Comparison of ENCODE assay signal across 22 mouse cellular contexts in genomic region chr3:56708260-56708659, GRCm38 (mm10).
DNase-seq lines count a peak whose midpoint lies in the region; ATAC-seq and TF ChIP-seq lines count a peak whose summit lies in the region.
"Had no signal": no experiment of that assay in that cellular context is flagged by ENCODE, and none has a peak within 500 bp of the region (broad histone marks: within the 10 kb centered on the region; RNA-seq: fewer than 3 reads in every experiment).

No protein-coding gene starts in this region.

- H3K9me3 ChIP-seq in hindbrain, embryonic 14.5 days (ENCODE audit: control insufficient read depth, low read length): no peaks in the 10 kb centered on the region
- no peaks in the 10 kb centered on the region for H3K9me3 ChIP-seq in hindbrain, embryonic 10.5 days
- no peaks in the 10 kb centered on the region for H3K9me3 ChIP-seq in midbrain, embryonic 15.5 days
- no peaks in the 10 kb centered on the region for H3K9me3 ChIP-seq in intestine, postnatal 0 days (ENCODE audit: control insufficient read depth)
- H3K9me3 ChIP-seq: embryonic facial prominence, embryonic 12.5 days; heart, embryonic 10.5 days; limb, embryonic 13.5 days; liver, embryonic 12.5 days had no signal

- no peak for ATAC-seq in hindbrain, embryonic 14.5 days (ENCODE audit: low FRiP score)
- ATAC-seq in midbrain, embryonic 15.5 days (replicated peaks): no peak
- no peak for ATAC-seq in intestine, postnatal 0 days
- ATAC-seq: liver, embryonic 12.5 days had no signal

- 72% methylated on average over 1 of the region's 1 CpGs for WGBS in hindbrain, embryonic 14.5 days
- WGBS in hindbrain, embryonic 10.5 days: 70% methylated on average over 1 of the region's 1 CpGs
- 60% methylated on average over 1 of the region's 1 CpGs for WGBS in midbrain, embryonic 15.5 days
- 74% methylated on average over 1 of the region's 1 CpGs for WGBS in intestine, postnatal 0 days

- H3K27me3 ChIP-seq in hindbrain, embryonic 14.5 days (ENCODE audit: control insufficient read depth, insufficient read depth, low read length): no peaks in the 10 kb centered on the region
- no peaks in the 10 kb centered on the region for H3K27me3 ChIP-seq in hindbrain, embryonic 10.5 days (ENCODE audit: insufficient read depth, poor library complexity, severe bottlenecking)
- H3K27me3 ChIP-seq in midbrain, embryonic 15.5 days (replicated peaks): no peaks in the 10 kb centered on the region
- no peaks in the 10 kb centered on the region for H3K27me3 ChIP-seq in intestine, postnatal 0 days (replicated peaks; ENCODE audit: control insufficient read depth, insufficient read depth, low read length)
- H3K27me3 ChIP-seq: embryonic facial prominence, embryonic 12.5 days; limb, embryonic 13.5 days; liver, embryonic 12.5 days had no signal

- no peak overlapping the region for H3K4me3 ChIP-seq in hindbrain, embryonic 14.5 days (replicated peaks; ENCODE audit: low read length)
- no peak overlapping the region for H3K4me3 ChIP-seq in hindbrain, embryonic 10.5 days
- no peak overlapping the region for H3K4me3 ChIP-seq in midbrain, embryonic 15.5 days
- H3K4me3 ChIP-seq in intestine, postnatal 0 days (ENCODE audit: low read depth, low read length): no peak overlapping the region
- H3K4me3 ChIP-seq: embryonic facial prominence, embryonic 12.5 days; heart, embryonic 10.5 days; layer of hippocampus, adult 2 months; limb, embryonic 13.5 days; liver, embryonic 12.5 days had no signal

- H3K4me2 ChIP-seq in hindbrain, embryonic 14.5 days (replicated peaks): no peak overlapping the region
- no peak overlapping the region for H3K4me2 ChIP-seq in midbrain, embryonic 15.5 days
- H3K4me2 ChIP-seq in intestine, postnatal 0 days (replicated peaks; ENCODE audit: low read depth): no peak overlapping the region
- H3K4me2 ChIP-seq: embryonic facial prominence, embryonic 12.5 days; limb, embryonic 13.5 days; liver, embryonic 12.5 days had no signal

- no peak for TF ChIP-seq CTCF in intestine, postnatal 0 days (IDR thresholded peaks at IDR 0.05; ENCODE audit: low read depth)

- peak overlapping the region; percentile 75 for H3K27ac ChIP-seq in hindbrain, embryonic 14.5 days
- no peak overlapping the region for H3K27ac ChIP-seq in hindbrain, embryonic 10.5 days
- H3K27ac ChIP-seq in midbrain, embryonic 15.5 days: peak overlapping the region; percentile 76
- no peak overlapping the region for H3K27ac ChIP-seq in intestine, postnatal 0 days (ENCODE audit: low read depth, low read length)
- H3K27ac ChIP-seq: embryonic facial prominence, embryonic 12.5 days; heart, embryonic 10.5 days; layer of hippocampus, adult 2 months; limb, embryonic 13.5 days; liver, embryonic 12.5 days had no signal

- no peak overlapping the region for H3K9ac ChIP-seq in hindbrain, embryonic 14.5 days
- H3K9ac ChIP-seq in midbrain, embryonic 15.5 days: no peak overlapping the region
- H3K9ac ChIP-seq in intestine, postnatal 0 days (ENCODE audit: low read depth, low read length): no peak overlapping the region
- H3K9ac ChIP-seq: embryonic facial prominence, embryonic 12.5 days; limb, embryonic 13.5 days; liver, embryonic 12.5 days had no signal

- peak; percentile 39 for DNase-seq in embryo, embryonic 10.5 days (ENCODE audit: low spot score)
- no peak for DNase-seq in embryo, embryonic 9.5 days (ENCODE audit: extremely low spot score)
- DNase-seq in hindbrain, embryonic 14.5 days (ENCODE audit: low spot score): no peak
- no peak for DNase-seq in hindbrain, embryonic 10.5 days (ENCODE audit: low spot score)
- DNase-seq in forelimb bud, embryonic 11.5 days (ENCODE audit: low read depth, low spot score): peak; percentile 36
- DNase-seq: adrenal gland, postnatal 14 days; cerebellum, adult 2 months; cerebellum, postnatal 25 days; gastrocnemius, postnatal 10 days; heart, postnatal 4 days; kidney, adult 8-10 months; kidney, postnatal 25 days; lung, adult 18-20 months; lung, postnatal 14 days; thymus, postnatal 14 days had no signal

- no peaks in the 10 kb centered on the region for H3K36me3 ChIP-seq in hindbrain, embryonic 14.5 days (replicated peaks; ENCODE audit: control insufficient read depth, insufficient read depth)
- no peaks in the 10 kb centered on the region for H3K36me3 ChIP-seq in hindbrain, embryonic 10.5 days
- H3K36me3 ChIP-seq in midbrain, embryonic 15.5 days (replicated peaks): no peaks in the 10 kb centered on the region
- H3K36me3 ChIP-seq in intestine, postnatal 0 days (ENCODE audit: control insufficient read depth, insufficient read depth): no peaks in the 10 kb centered on the region
- H3K36me3 ChIP-seq: embryonic facial prominence, embryonic 12.5 days; heart, embryonic 10.5 days; limb, embryonic 13.5 days; liver, embryonic 12.5 days had no signal

- peaks cover 15% of the 10 kb centered on the region; the same call in 1 of the 2 replicates for H3K4me1 ChIP-seq in hindbrain, embryonic 14.5 days (replicated peaks; ENCODE audit: control insufficient read depth, insufficient read depth, low read length)
- no peaks in the 10 kb centered on the region for H3K4me1 ChIP-seq in hindbrain, embryonic 10.5 days (replicated peaks)
- peaks cover 15% of the 10 kb centered on the region for H3K4me1 ChIP-seq in midbrain, embryonic 15.5 days
- H3K4me1 ChIP-seq in intestine, postnatal 0 days (replicated peaks; ENCODE audit: control insufficient read depth, insufficient read depth, low read length): no peaks in the 10 kb centered on the region
- H3K4me1 ChIP-seq: heart, embryonic 10.5 days; liver, embryonic 12.5 days had no signal

Comparison
In these comparisons a context has a peak if more than half of its experiments do, and no peak if none do; other contexts are left out.
1. DNase-seq: peak in embryo, embryonic 10.5 days (single experiment) and forelimb bud, embryonic 11.5 days (single experiment); none in embryo, embryonic 9.5 days (single experiment), hindbrain, embryonic 14.5 days (single experiment) and hindbrain, embryonic 10.5 days (single experiment).
2. H3K27ac ChIP-seq: peak in hindbrain, embryonic 14.5 days (single experiment) and midbrain, embryonic 15.5 days (single experiment); none in hindbrain, embryonic 10.5 days (single experiment) and intestine, postnatal 0 days (single experiment).